17 mouse cellular contexts compared by ENCODE assay signal in the genomic region with DNA sequence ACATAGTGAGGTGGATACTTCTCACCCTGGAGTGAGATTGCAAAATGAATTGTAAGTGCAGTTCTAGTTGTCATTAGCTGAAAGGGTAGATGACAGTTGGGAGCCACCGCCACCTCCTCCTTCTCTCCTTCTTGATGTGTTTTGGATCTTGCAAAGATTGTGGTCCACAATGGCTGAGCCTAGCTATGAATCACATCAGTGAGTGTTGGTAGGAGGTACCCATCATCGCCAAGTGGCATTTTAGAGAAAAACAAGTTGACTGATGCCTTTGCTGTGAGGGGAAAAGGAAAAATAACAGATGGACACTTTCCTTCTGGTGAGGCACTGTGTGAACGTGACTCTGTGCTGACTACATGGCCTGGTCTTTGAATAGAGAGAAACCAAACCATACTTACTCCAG. TPM values are rescaled to one million over a fixed set of nuclear protein-coding genes. Genes with fewer than 3 reads are reported as not detected.
DNase-seq lines count a peak whose midpoint lies in the region; ATAC-seq and TF ChIP-seq lines count a peak whose summit lies in the region.
"Had no signal": no experiment of that assay in that cellular context is flagged by ENCODE, and none has a peak within 500 bp of the region (broad histone marks: within the 10 kb centered on the region; RNA-seq: fewer than 3 reads in every experiment).

No protein-coding gene starts in this region.

- peak; percentile 2 to 32 for DNase-seq in frontal cortex, adult 2 months (ENCODE audit: extremely low spot score in 1 of 2, low spot score in 1 of 2)
- no peak for DNase-seq in frontal cortex, postnatal 14 days (ENCODE audit: low spot score in 2 of 2)
- DNase-seq in right cerebral cortex, adult 18-20 months: peak; percentile 11
- DNase-seq in right cerebral cortex, postnatal 25 days: no peak
- DNase-seq in forebrain, postnatal 0 days: no peak
- DNase-seq: adrenal gland, adult 2 months; adrenal gland, postnatal 10 days; adrenal gland, postnatal 25 days; cerebellum, adult 11-12 months; cerebellum, adult 2 months; cerebellum, adult 9-10 months; cerebellum, postnatal 10 days; cerebellum, postnatal 25 days had no signal

- peaks cover 6% of the 10 kb centered on the region; the same call in 1 of the 2 replicates for H3K36me3 ChIP-seq in forebrain, postnatal 0 days (ENCODE audit: insufficient read depth)
- H3K36me3 ChIP-seq: forebrain, embryonic 15.5 days had no signal

- H3K9ac ChIP-seq in forebrain, postnatal 0 days: no peak overlapping the region
- H3K9ac ChIP-seq: embryonic facial prominence, embryonic 12.5 days; forebrain, embryonic 13.5 days; forebrain, embryonic 15.5 days had no signal

- TF ChIP-seq CTCF in forebrain, postnatal 0 days (IDR thresholded peaks at IDR 0.05; ENCODE audit: low read depth): no peak

- H3K27me3 ChIP-seq in forebrain, postnatal 0 days (ENCODE audit: insufficient read depth, low read length): no peaks in the 10 kb centered on the region
- H3K27me3 ChIP-seq: embryonic facial prominence, embryonic 12.5 days; forebrain, embryonic 13.5 days; forebrain, embryonic 15.5 days had no signal

- WGBS in forebrain, postnatal 0 days: 86% methylated on average over 3 of the region's 3 CpGs

- H3K4me1 ChIP-seq in forebrain, postnatal 0 days (ENCODE audit: insufficient read depth): no peaks in the 10 kb centered on the region
- H3K4me1 ChIP-seq: embryonic facial prominence, embryonic 10.5 days; embryonic facial prominence, embryonic 12.5 days; forebrain, embryonic 13.5 days; forebrain, embryonic 15.5 days had no signal

- no peaks in the 10 kb centered on the region for H3K9me3 ChIP-seq in forebrain, postnatal 0 days (ENCODE audit: low read length)
- H3K9me3 ChIP-seq: embryonic facial prominence, embryonic 10.5 days; embryonic facial prominence, embryonic 12.5 days; forebrain, embryonic 13.5 days; forebrain, embryonic 15.5 days had no signal

- H3K4me2 ChIP-seq in forebrain, postnatal 0 days (ENCODE audit: low read depth): no peak overlapping the region
- H3K4me2 ChIP-seq: embryonic facial prominence, embryonic 12.5 days; forebrain, embryonic 13.5 days; forebrain, embryonic 15.5 days had no signal

- no peak overlapping the region for H3K27ac ChIP-seq in forebrain, postnatal 0 days (ENCODE audit: low read depth, low read length)
- H3K27ac ChIP-seq: embryonic facial prominence, embryonic 10.5 days; embryonic facial prominence, embryonic 12.5 days; forebrain, embryonic 13.5 days; forebrain, embryonic 15.5 days had no signal

- no peak overlapping the region for H3K4me3 ChIP-seq in forebrain, postnatal 0 days (ENCODE audit: low read depth, low read length)
- H3K4me3 ChIP-seq: embryonic facial prominence, embryonic 10.5 days; embryonic facial prominence, embryonic 12.5 days; forebrain, embryonic 13.5 days; forebrain, embryonic 15.5 days had no signal

- ATAC-seq in forebrain, postnatal 0 days: no peak
- ATAC-seq: forebrain, embryonic 13.5 days; forebrain, embryonic 15.5 days had no signal

RNA-seq across cellular contexts. Expression of a gene that starts 50.4 kb away (rescaled TPM):
- 52.1 and 61.1 TPM in 2 replicates for polyA plus RNA-seq in frontal cortex, adult 2 months (2012; rRNA removed)
- total RNA-seq in forebrain, postnatal 0 days (2014; rRNA removed): 24.8 and 36.8 TPM in 2 replicates
- polyA plus RNA-seq in forebrain, postnatal 0 days (2015; fragmentation: Nextera tagmentation; extraction: Ambion mirVana): 13.2 and 21.5 TPM in 2 replicates

Comparison
In these comparisons a context has a peak if more than half of its experiments do, and no peak if none do; other contexts are left out.
1. DNase-seq: peak in frontal cortex, adult 2 months (2 of 2) and right cerebral cortex, adult 18-20 months (single experiment); none in frontal cortex, postnatal 14 days (0 of 2), right cerebral cortex, postnatal 25 days (single experiment) and forebrain, postnatal 0 days (single experiment).